Mouse (Mus musculus): ENCODE measurements around the gene Serpine3.
A peak's percentile ranks its signal among the peaks of the same experiment; 100 is the strongest.
"Not testable (repeated sequence)": the region's sequence is repeated elsewhere in the genome, so short reads cannot be mapped to it uniquely, and the experiment has no call there.

The Serpine3 gene

DNA sequence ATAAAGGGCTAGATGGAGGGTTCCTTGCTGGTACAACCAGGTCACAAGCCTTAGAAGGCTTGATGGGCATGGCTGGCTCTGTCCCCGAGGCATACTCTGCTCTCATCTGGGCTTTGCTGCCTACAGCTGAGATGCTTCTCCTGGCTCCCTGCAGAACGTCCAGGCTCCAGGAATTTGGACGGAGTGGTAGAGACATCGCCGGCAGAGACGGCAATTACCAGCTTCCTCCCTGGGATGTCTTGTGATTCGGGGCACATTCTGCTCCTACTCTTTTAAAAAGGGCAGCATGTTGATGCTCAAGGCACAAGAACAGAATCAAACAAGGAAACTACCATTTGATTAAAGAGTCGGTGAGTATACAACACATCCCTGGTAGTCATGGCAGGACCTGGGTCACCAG is at the start of gene Serpine3:
Serpine3 (plus strand) TSS at position 301 of the 400 bp plus-strand sequence.
- no peak for DNase-seq

DNA sequence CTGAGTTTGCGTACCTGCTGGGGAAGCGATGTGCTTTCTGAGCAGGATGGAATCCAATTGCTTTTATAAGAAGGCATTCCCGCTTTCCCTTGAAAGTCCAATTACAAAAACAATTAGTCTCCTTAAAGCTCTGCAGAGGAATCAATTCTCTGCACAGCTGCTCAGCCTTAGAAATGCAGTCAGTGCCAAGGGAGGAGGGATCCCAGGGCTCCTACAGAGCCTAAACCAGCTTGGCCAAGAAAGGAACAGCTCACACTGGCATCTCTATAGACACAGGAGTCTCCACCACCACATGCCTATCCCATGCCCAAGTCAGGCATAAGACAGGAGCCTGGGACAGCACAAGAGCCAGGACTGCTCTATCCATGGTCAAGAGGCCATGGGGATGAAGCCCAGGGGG is 41.1 kb upstream of the Serpine3 start:
- no peak for DNase-seq

DNA sequence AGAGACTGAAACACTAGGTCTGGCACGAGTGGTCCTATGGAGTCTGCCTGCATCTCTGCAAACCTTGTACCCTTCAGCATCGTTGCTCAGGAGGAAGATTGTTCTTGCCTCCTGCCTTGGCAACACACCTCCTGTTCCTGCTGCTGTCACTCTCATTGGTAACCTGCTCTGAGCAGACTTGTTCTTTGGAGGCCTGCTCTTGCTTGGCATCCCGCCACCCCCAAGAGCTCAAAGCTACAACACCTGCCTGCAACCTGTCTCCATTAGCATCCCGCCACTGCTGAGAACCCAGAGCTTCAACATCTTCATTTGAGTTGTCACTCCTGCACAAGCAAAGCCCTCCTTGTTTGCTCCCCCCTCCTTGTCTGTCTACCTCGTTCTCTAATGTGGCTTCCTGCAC is 35.5 kb upstream of the Serpine3 start:
- peak; percentile 70 for DNase-seq

DNA sequence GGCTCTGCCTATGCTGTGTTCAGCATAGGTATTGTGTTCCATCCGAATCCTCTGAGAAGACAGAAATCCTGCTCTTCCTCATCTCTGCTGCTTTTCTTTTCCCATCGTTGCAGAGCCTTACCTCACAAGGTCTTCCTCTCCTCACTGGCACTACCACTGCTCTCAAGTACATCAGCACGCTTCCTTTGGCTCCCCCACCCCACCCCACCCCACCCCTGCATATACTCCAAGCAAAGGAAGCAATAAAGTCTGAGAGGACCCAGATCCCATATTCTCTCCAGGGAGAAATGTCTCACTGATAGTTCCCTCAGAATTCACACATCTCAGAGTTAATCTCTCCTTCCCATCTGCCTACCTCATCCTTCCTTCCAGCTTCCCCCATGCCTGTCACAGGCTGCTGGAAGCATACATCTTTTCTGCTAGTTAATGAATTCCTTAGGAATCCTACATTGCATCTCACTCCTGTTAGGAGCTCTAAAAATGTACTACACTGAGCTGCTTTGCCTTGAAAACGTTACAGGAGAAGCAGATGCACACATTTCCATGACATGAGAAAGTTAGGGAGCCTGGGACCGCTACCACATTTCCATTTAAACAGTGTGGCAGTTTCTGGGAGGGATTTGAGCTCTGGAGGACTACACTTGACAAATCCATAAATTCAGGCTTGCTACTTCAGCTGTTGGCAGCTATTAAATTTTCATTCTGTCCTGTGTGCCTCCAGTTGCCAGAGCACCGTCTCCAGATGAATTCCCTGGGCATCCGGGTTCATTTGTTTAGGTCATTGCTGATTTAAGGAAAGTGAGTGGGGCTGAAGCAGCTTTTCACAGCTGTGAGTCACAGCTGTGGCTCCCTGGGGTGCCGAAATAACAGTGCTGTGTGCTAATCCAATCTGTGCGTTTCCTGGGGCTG is 25.8 kb upstream of the Serpine3 start:
- DNase-seq: no peak

DNA sequence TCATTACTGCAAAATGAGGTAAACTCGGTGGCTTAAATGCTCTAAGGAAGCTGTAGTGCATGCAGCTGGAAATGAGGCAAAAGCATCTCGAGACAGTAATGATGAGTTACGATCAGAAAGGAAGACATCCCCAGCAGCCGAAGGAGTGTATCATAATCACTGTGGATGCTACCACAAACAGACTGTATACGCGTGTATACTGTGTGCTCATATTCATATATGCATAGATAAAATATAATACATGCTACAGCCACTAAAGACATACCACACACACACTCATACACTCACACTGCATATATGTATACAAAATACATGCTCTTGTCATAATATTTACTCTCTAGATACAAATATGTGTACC is 25.1 kb upstream of the Serpine3 start:
- no peak for DNase-seq

DNA sequence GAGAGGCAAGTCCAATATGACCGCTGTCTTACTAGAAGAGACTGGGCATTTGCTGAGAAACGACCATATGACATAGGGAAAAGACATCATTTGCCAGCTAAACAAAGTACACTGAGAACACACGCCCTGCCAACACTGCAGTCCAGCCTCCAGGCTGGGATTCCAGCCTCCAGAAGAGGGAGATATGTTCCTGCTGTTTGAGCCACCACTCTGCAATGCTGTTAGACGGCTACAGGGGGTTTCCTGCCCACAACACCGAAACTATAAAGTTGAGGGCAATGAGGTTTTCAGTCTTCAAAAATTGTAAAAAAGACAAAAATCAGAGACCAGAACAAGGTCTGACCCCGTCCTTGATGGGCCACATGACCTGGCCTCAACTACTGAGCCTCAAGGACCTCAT is 24.4 kb upstream of the Serpine3 start:
- DNase-seq: no peak

DNA sequence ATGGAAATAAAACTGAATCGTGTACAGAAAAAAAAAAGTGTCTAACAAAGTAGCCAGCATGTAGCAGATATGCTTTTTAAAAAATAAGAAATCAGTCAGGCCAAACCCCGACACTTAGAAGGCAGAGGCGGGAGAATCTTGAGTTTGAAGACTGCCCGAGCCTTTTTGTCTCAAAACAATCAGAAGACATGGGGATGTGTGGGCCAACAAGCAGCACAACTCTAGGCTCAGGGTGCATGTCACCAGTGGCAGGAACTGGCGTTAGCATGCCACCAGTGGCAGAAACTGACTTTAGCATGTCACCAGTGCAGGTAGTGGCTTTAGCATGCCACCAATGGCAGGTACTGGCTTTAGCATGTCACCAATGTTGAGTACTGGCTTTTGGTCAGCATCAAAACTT is 23.9 kb upstream of the Serpine3 start:
- no peak for DNase-seq

DNA sequence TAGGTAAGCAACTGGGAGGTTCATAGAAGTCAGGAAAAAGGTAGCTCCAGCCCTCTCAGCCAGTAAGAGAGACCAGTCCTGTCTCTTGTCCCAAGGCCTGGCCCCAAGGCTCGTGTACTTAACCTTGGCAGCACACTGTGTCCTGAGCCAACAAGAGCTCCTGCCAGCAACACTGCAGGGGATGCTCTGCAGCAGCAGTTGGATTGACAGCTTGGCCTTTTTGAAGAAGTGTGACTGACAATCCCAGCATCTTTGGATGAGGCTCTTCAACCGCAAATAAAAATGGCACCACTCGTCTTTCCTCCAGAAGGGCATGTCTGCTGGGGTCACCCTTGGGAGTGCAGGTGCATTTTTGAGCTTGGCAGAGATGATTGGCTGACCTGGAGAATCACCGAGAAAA is 23.1 kb upstream of the Serpine3 start:
- DNase-seq: no peak

DNA sequence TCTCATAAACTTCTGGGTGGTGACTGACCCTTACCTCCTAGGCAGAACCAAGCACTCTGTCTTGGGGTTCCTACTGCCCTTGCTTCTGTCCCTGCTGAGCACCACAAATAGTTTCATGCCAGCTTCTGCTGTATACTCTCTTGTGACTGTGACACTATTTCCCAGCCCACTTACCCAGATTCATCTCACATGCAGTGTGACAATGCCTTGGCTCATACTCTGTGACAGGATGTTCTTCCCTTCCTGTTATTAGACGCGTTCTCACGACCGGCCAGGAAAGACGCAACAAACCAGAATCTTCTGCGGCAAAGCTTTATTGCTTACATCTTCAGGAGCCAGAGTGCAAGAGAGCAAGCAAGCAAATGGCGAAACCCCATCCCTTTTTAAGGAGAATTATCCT is 21.1 kb upstream of the Serpine3 start:
- not testable (repeated sequence) for DNase-seq

DNA sequence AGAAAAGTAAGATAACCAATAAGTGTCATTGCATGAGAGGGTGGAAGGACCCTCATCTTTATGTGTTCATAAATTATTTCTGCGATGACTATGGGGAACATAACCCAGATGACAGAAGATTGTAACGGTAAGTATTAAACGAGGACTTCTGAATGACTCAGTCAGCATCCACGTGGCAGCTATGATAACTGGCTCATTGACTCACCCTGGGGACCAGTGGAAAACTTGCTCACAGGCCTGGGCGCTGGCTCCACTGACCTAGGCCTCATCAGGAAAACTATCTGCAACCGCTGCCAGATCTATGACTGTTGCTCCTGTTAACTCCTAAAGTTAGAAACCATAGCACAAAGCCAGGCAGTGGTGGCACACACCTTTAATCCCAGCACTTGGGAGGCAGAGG is 15.1 kb upstream of the Serpine3 start:
- no peak for DNase-seq

DNA sequence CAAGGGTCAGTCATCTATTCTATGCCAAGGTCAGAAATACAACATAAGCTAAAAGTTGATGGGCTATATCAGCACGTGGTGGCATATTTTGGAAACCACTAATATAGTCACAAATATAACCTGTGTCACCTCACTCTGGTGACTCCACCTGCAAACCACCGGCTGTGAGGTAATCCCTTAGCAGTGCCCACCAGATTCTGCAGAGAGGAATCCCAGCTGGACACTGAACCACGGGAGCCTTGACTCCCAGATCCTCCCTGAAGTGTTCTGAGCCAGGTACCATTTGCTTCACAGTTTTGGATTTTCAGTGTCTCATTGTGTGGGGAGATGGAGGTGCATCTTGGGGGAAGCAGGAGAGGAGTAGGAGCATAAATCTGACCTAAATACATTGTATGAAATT is 13.1 kb upstream of the Serpine3 start:
- no peak for DNase-seq

DNA sequence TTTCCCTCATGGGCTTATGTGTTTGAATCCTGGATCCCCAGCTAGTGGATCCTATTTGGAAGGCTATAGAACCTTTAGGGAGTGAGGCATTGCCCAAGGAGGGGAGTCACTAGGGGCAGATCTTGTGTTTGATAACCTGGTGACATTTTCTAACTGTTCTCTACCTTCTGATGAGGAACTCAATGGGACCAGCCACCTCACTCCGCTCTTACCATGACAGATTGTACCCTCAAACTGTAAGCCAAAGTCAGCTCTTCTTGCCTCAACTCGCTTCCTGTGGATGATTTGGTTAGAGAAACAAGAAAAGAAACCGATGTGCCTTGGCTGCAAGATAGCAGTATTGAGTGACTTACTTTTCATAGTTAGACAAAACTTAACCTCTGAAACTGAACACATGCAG is 11.7 kb upstream of the Serpine3 start:
- DNase-seq: no peak

DNA sequence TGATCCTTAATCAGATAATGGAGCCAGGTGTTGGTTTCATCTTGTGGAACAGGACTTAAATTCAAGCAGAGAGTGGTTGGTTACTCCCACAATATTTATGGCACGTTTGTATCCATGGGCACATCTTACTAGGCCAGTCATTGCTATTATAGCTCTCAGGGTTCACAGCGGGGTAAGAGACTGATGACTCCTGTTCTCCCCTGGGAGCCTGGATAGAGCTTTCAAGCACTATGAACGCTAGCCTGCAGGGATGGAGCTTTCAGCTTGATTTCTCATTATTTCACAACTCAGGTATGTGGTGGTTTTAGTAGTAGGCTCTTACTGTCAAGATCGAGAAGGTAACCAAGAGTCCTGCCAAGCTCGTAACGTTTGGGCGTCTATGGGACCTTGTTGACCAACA is 7.5 kb upstream of the Serpine3 start:
- no peak for DNase-seq

DNA sequence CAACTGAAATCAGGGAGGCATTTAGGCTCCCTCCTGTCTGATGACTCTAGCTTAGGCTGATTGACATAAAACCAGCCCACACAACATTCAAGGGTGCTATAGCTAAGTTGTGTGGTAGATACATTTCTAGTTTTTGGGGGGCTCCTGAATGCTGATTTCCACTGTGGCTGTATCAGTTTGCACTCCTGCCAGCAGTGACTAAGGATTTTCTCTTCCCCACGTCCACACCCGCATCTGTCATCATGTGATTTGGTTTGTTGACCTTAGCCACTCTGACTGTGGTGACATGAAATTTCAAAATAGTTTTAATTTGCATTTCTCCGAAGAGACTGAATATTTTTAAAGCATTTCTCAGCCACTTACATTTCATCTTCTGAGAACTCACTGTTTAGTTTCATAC is 6.0 kb upstream of the Serpine3 start:
- DNase-seq: no peak

DNA sequence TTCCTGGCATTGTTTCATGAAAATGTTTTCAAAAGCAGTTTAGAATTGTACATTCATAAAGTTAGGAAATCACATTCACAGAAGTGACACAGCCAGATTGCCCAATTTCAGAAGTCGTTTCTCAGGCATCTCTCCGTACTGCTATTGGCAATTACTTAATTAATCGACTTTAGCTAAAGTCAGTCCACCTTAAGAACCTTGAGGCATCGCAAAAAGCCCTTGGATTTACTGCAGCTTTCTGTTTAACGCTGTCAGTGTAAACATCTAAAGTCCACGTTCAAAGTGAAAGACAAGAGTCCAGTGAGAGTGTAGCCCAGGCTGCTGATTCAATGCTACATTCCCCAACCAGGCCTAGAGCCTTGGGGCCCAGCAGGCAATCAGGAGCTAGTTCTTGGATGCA is 1.1 kb upstream of the Serpine3 start:
- no peak for DNase-seq

DNA sequence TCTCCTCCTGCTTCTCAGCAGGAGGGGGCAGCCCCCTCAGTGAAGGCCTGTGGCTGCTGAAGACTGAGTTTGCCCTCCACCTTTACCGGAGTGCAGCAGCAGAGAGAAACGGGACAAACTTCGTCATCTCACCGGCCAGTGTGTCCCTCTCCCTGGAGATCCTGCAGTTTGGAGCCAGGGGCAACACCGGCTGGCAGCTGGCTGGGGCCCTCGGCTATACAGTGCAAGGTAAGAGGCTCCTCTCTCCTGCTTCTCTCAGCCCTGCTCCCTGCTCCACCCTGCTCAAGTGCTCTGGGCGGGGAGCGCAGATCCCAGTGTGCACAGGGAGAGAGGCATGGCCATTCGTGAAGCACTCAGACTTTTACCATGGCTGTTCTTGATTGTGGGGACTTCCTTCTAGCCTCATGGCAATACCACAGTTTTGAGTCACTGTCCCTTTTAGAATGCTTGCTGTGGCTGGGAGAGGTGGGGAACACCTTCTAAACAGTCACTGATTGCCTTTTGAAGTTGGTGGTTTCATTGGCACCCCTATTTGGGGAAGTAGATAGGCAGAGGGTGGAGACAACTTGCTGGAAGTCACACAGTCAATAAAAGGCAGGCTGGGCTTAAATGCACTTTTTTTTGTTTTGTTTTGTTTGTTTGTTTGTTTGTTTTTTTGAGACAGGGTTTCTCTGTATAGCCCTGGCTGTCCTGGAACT is 1.7 kb downstream of the Serpine3 start:
- no peak for DNase-seq

DNA sequence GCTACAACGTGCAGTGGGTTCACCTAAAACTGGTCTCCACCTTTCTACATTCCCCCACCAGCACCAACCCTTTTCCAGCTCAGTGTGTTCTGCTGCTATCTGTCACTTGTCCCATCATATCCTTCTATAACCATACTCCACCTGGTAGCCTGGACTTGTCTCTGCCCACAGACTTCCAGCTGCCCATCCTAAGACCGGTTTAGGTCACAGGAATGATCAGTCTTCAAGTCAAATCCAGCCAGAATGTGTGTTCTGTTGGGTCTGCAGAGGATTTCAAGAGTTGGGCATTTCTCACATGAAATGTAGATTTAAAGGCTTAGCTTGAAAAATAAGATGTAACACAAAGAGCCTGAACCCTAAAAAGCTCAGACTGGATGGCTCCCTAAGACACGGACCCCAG is 10.2 kb downstream of the Serpine3 start:
- DNase-seq: no peak

DNA sequence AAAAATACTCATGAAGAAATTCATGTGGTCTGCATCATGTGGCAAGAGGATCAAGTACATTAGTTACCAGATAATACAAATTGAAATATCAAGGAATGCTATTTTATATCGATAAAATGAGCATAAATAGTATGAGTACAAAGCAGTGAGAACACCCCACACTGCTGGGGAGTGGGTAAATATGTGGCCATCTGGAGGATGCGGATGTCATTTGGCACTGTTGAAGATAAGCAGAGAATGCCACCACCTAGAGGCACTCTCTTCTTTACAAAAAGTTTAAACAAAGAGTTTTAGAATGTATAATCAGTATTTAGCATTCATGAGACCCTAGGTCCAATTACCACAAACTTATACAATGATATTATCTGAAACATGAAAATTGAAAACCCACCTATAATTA is 54.7 kb downstream of the Serpine3 start:
- DNase-seq: no peak

DNA sequence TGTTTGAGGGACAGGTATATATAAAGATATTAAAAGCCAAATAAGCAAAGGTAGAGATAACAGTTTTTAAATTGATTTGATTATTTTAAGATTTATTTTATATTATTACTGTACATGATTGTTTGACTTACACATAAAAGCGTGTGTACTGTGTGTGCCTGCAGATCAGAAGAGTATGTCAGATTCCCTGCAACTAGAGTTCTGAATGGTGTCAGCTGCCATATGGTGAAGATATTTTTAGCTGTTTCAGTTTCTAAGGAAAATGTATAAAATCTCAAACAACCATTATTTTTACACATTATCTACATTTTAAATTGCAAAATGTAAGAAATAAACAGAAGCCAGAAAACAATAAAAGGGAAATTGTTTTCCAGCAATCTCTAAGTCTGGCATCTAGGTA is 58.2 kb downstream of the Serpine3 start:
- no peak for DNase-seq

DNA sequence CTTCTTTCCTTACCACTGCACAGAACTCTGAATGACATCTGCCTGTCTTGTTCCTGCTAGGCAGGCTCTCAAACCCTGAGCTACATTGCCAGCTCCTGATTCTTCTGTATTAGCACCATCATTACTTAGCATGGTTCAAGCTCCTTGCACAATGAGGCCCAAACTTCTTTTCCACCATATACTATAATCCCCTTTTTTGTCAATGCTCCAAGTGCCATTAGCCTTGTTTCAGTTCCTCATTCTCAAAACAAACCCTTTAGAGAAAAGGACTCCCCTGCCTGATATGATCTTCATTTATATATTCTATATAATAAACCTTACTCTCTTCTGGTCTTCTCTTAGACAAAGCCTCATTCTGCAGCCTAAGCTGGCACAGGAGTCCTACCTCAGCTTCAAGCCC is 61.1 kb downstream of the Serpine3 start:
- no peak for DNase-seq

DNA sequence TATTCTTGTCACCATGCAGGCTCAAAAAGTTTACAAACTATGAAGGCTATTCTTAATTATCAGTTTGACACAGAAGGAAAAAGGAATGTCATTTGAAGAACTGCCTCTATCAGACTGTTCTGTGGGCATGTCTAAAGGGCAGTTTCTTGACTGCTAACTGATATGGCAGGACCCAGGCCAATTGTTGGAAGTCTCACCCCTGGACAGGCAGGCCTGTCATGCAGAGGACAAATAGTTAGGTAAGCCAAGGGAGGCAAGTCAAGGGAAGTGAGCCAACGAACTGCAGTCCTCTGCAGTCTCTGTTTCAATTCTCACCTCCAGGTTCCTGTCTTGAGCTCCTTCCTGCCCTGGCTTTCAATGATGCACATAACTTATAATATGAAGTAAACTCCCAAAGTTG is 68.4 kb downstream of the Serpine3 start:
- DNase-seq: no peak

DNA sequence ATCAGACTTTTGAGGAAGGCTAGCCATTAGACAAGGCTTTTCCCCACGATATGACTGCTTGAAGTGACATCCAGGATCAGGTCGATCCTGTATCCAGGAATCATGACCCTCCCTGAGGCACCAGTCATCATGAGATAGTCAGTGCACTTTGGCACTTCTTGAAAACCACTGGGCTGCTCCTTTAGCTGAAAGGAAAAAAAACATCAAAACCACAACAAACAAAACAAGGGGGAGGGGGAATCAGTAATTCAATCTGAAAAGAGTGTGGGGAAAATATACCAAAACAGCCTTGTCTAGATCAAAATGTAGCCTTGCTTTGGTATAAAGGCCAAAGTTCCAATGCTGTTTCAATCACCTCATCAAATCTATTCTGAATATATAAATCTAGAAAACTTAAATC is 70.2 kb downstream of the Serpine3 start:
- DNase-seq: no peak

DNA sequence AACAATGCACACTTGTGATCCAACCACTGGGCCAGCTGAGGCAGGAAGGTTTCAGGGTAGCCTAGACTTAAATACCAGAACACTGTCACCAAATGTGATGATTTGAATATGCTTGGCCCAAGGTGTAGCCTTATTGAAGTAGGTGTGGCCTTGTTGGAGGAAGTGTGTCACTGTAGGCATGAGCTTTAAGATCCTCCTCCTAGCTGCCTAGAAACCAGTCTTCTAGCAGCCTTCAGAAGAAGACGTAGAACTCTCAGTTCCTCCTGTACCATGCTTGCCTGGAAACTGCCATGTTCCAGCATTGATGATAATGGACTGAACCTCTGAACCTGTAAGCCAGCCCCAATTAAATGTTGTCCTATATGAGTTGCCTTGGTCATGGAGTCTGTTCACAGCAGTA is 72.2 kb downstream of the Serpine3 start:
- DNase-seq: no peak

Data from cerebellum, adult 8-10 months (tissue).